Comparison of ENCODE assay signal across 8 mouse cellular contexts in genomic region chr10:84515512-84515950, GRCm38 (mm10). TPM values are rescaled to one million over a fixed set of nuclear protein-coding genes. Genes with fewer than 3 reads are reported as not detected.
DNase-seq lines count a peak whose midpoint lies in the region; ATAC-seq lines count a peak whose summit lies in the region.

No protein-coding gene starts in this region.

- peak; percentile 73 for ATAC-seq in activated CD4-positive, CD25-positive, alpha-beta regulatory T cell, adult 4 months
- ATAC-seq in common myeloid progenitor, adult 5-6 weeks (replicated peaks; ENCODE audit: low read depth, poor library complexity, severe bottlenecking), result peak; percentile 68
- peak; percentile 69 for ATAC-seq in midbrain, embryonic 12.5 days (ENCODE audit: low FRiP score, low read depth)

- no peaks in the 10 kb centered on the region for H3K36me3 ChIP-seq in limb, embryonic 10.5 days
- no peaks in the 10 kb centered on the region for H3K36me3 ChIP-seq in midbrain, embryonic 12.5 days

- no peaks in the 10 kb centered on the region for H3K27me3 ChIP-seq in limb, embryonic 10.5 days (ENCODE audit: low read depth, poor library complexity, severe bottlenecking)
- no peaks in the 10 kb centered on the region for H3K27me3 ChIP-seq in midbrain, embryonic 12.5 days

- no peak overlapping the region for H3K4me3 ChIP-seq in limb, embryonic 10.5 days
- no peak overlapping the region for H3K4me3 ChIP-seq in midbrain, embryonic 12.5 days

- H3K4me1 ChIP-seq in limb, embryonic 10.5 days, result peaks cover 6% of the 10 kb centered on the region; the same call in 1 of the 2 replicates
- no peaks in the 10 kb centered on the region for H3K4me1 ChIP-seq in midbrain, embryonic 12.5 days

- WGBS in limb, embryonic 10.5 days, result 36% methylated on average over 3 of the region's 3 CpGs
- 22% methylated on average over 3 of the region's 3 CpGs for WGBS in midbrain, embryonic 12.5 days

- H3K9me3 ChIP-seq in limb, embryonic 10.5 days (replicated peaks), result no peaks in the 10 kb centered on the region
- no peaks in the 10 kb centered on the region for H3K9me3 ChIP-seq in midbrain, embryonic 12.5 days

- H3K9ac ChIP-seq in midbrain, embryonic 12.5 days (replicated peaks), result no peak overlapping the region

- H3K27ac ChIP-seq in limb, embryonic 10.5 days, result no peak overlapping the region
- H3K27ac ChIP-seq in midbrain, embryonic 12.5 days (replicated peaks), result no peak overlapping the region

- no peak overlapping the region for H3K4me2 ChIP-seq in midbrain, embryonic 12.5 days (replicated peaks)

- DNase-seq in 416B (ENCODE audit: low read depth), result peak; percentile 88
- DNase-seq in gastrocnemius, postnatal 4 days (ENCODE audit: low spot score in 2 of 2), result peak; percentile 46 to 62
- DNase-seq in kidney, adult 18-20 months, result peak; percentile 72
- peak; percentile 80 for DNase-seq in limb, embryonic 10.5 days (ENCODE audit: low spot score)
- DNase-seq in spleen, postnatal 36 days (ENCODE audit: low spot score in 2 of 2), result peak; percentile 70 to 72

RNA-seq across cellular contexts. Expression of gene Ckap4, which starts 18.3 kb away (rescaled TPM):
- under 1 TPM in 1 of 2 experiments, not detected in 1; 0.12 TPM for polyA plus RNA-seq in activated CD4-positive, CD25-positive, alpha-beta regulatory T cell, adult 4 months (2017; shearing (Covaris generic))
- 32.7 and 35.9 TPM in 2 replicates for total RNA-seq in common myeloid progenitor, adult 5-6 weeks (2017)
- total RNA-seq in gastrocnemius, postnatal 4 days (2021), result 100 to 1,000 TPM; 122 to 138 TPM
- polyA plus RNA-seq in limb, embryonic 10.5 days (2016; fragmentation: Nextera tagmentation; extraction: Ambion mirVana), result 53.6 and 63.3 TPM in 2 replicates
- polyA plus RNA-seq in midbrain, embryonic 12.5 days (2016; fragmentation: Nextera tagmentation; extraction: Ambion mirVana), result 105 and 109 TPM in 2 replicates

Comparison
In these comparisons a context has a peak if more than half of its experiments do, and no peak if none do; other contexts are left out.
1. RNA of gene Ckap4, which starts 18.3 kb away (polyA plus RNA-seq): 105 to 109 TPM in midbrain, embryonic 12.5 days and 53.6 to 63.3 TPM in limb, embryonic 10.5 days; 0.12 TPM in activated CD4-positive, CD25-positive, alpha-beta regulatory T cell, adult 4 months; every median in the first group is over 10 times any median in the second.
2. Peak in every context shown above with its lines, with median percentiles within 50 percentile points of each other: DNase-seq and ATAC-seq.